Mouse (Mus musculus): Measurements from ENCODE around the gene Amdhd1.
A peak's percentile ranks its signal among the peaks of the same experiment; 100 is the strongest.

DNA sequence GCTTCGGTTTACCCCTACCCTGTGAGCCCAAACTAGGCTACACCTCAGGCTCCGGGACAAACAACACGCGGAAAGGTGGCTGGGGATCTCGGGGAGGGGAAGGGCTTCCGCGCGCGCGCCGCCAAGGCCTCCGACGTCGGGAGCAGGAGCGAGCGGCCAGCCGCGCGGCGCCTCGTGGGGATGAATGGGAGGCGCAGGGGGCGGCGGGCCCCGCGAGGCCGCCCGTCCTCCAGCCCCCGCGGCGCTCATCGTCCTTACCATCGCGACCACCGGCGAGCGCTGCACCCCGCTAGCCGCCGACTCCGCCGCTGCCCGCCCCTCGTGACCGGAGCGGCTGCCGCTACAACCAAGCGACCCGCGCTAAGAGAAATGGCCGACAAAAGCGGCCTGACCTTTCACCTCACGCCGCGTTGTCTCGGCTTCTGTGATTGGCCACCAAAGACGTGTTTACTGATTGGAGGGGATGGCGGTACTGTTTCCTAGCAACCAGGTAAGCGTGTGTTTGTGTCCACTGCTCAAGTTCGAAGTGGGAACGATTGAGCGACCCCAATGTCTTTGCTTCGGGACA is 49.5 kb upstream of the Amdhd1 start, which contains the start of gene Snrpf:
- TF ChIP-seq MXI1 (IDR thresholded peaks at IDR 0.05; ENCODE audit: low read depth, low read length) (peak; percentile 90), MAZ (IDR thresholded peaks at IDR 0.05; ENCODE audit: low read depth, low read length) (no peak), E2F4 (IDR thresholded peaks at IDR 0.05; ENCODE audit: borderline replicate concordance, low read depth, low read length) (no peak), MYC (IDR thresholded peaks at IDR 0.05; ENCODE audit: low read depth, low read length) (peak; percentile 70), RAD21 (IDR thresholded peaks at IDR 0.05; ENCODE audit: low read depth, low read length) (no peak), CTCF (IDR thresholded peaks at IDR 0.05 in 2 of 3, conservative IDR thresholded peaks at IDR 0.05 in 1 of 3; ENCODE audit: control insufficient read depth in 1 of 3, insufficient read depth in 1 of 3, low read depth in 2 of 3, low read length in 3 of 3, poor library complexity in 1 of 3, severe bottlenecking in 1 of 3) (no peak), POLR2A (IDR thresholded peaks at IDR 0.05; ENCODE audit: control insufficient read depth in 1 of 2, insufficient read depth in 1 of 2, low read depth in 1 of 2, low read length in 2 of 2, poor library complexity in 1 of 2) (peak; percentile 43 to 68; a peak in 1 of 4 replicates), EP300 (IDR thresholded peaks at IDR 0.05; ENCODE audit: low read depth in 1 of 2, low read length in 2 of 2) (no peak), HCFC1 (IDR thresholded peaks at IDR 0.05; ENCODE audit: low read depth, low read length) (peak; percentile 88), RCOR1 (IDR thresholded peaks at IDR 0.05; ENCODE audit: low read depth, low read length) (no peak), CHD2 (IDR thresholded peaks at IDR 0.05; ENCODE audit: low read length) (peak; percentile 86), MAX (IDR thresholded peaks at IDR 0.05; ENCODE audit: low read length) (no peak; the same call in 1 of the 2 replicates), MAFK (IDR thresholded peaks at IDR 0.05; ENCODE audit: borderline replicate concordance, low read depth, low read length) (no peak), NRF1 (IDR thresholded peaks at IDR 0.05; ENCODE audit: insufficient read depth, low read depth, low read length, poor library complexity, severe bottlenecking) (peak; percentile 66)
